Mouse (Mus musculus) lung, adult 2 months (tissue): ENCODE measurements around the gene Lin52. TPM values are rescaled to one million over a fixed set of nuclear protein-coding genes. Genes with fewer than 3 reads are reported as not detected.

Source experiments
- DNase-seq: peaks from one replicate; pipeline ENCODE4 v3.0.0; 2022
- H3K4me1 ChIP-seq: fragments of 200-500 bp; 2 replicates; pipeline ENCODE4 v1.6.1; 2011; ENCODE audit warnings: low read length; ENCODE audit not compliant: control insufficient read depth, insufficient read depth
- H3K4me3 ChIP-seq: fragments of 200-500 bp; replicated peaks from 2 replicates; pipeline ENCODE3; 2011; ENCODE audit warnings: low read depth, mild to moderate bottlenecking, control low read depth, low read length; ENCODE audit errors: extremely low read depth
- CTCF ChIP-seq: fragments of 200-500 bp; IDR thresholded peaks from 2 replicates; pipeline ENCODE4 v1.5.1; 2011; ENCODE audit warnings: mild to moderate bottlenecking, low read length, control low read depth; ENCODE audit not compliant: insufficient read depth
- POLR2A ChIP-seq: fragments of 200-500 bp; IDR thresholded peaks from 2 replicates; pipeline ENCODE4 v1.6.1; 2011; ENCODE audit warnings: low read depth, mild to moderate bottlenecking, control low read depth, low read length, borderline replicate concordance; ENCODE audit errors: extremely low read depth
- WGBS: fragments of 180-500 bp; shearing (Covaris S2); methylation state at CpG from one replicate; pipeline ENCODE4 v1.1.7; 2018; 5-methylcytosine and 5-hydroxymethylcytosine counted together
- polyA plus RNA-seq: library from polyadenylated mRNA; depleted of rRNA; stranded (reverse); fragments of >200 nt; gene quantifications from 2 replicates; pipeline ENCODE4 v1.2.3, GENCODE M21; 2012; rRNA removed

Lin52 gene
- polyA plus RNA-seq, 1 experiment: 14.1 TPM

DNA sequence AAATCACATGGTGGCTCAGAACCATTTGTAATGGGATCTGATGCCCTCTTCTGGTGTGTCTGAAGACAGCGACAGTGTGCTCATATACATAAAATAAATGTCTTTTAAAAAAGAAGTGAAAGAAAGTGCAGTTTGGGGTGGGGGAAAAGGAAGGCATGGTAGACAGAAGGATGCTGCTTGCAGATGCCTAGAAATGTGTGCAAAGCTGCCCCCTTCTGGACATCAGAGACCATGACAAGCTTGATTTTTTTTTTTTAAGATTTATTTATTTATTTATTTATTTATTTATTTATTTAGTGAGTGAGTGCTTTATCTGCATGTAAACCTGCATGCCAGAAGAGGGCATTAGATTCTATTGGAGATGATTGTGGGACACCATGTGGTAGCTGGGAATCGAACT lies 130.1 kb downstream of the Lin52 start:
- Histone ChIP-seq H3K4me3 (no peak overlapping the region), H3K4me1 (no peaks in the 10 kb centered on the region)
- WGBS: 84% methylated on average over 2 of the region's 2 CpGs
- DNase-seq: no peak
- TF ChIP-seq CTCF: no peak

DNA sequence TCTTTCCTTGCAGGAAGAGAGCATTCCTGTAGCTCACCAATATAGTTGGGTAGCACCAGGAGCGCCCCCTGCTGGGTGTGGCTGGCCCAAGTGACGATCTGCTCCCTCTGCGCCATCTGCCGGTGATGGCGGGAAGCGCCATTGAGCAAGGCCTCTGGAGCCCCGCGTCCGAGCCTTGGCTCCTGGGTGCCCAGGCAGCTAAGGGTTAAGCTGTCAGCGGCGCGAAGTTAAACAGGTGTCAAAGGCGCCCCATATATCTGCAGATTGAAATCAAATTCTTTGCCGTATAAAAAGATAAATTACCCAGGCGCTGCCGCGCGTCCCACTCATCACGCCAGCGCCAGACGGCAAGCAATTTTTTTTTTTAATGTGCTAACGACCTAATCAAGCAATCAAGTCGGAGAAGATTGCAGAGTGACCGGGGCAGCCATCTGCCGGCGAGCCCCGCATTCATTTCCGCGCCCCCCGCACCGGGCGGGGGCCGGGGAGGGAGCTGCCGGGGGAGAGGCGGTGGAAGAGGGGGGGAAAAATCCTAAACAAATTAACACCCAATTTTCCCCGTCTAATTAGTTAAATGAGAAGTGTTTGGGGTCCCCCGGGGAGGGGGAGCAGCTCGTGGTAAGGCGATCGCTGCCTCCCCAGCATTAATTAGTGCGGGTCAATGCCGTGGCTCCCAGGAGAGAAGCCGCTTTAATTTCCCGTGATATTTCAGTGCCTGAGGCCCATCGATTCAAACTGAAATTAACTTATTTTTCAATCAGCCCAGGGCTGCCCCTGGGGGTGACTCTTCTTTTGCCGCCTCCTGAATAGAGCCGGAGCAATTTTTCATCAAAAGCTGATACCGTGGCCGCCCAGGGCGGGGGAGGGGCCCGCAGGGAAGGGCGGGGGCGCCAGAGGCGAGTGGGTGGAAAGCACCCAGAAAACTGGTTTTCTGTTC lies 138.9 kb downstream of the Lin52 start:
- peak overlapping the region; percentile 51 for H3K4me3 ChIP-seq
- 1% methylated on average over 54 of the region's 54 CpGs for WGBS

More for the DNA sequence above, 138.9 kb downstream of the Lin52 start:
- DNase-seq: peak; percentile 95
- H3K4me1 ChIP-seq: no peaks in the 10 kb centered on the region
- no peak for TF ChIP-seq POLR2A
- TF ChIP-seq CTCF: peak; percentile 98

Other genes starting within 250 kb of the Lin52 start
- 26.5 and 29.5 TPM in 2 replicates for gene Elmsan1, start 232.5 kb upstream of the Lin52 start, polyA plus RNA-seq
- 7.3 and 14.5 TPM in 2 replicates for gene Ptgr2, start 166.2 kb upstream of the Lin52 start, polyA plus RNA-seq
- gene Zfp410, start 134.6 kb upstream of the Lin52 start, polyA plus RNA-seq: 16.0 and 20.5 TPM in 2 replicates
- 23.7 and 31.8 TPM in 2 replicates for gene Coq6, start 89.8 kb upstream of the Lin52 start, polyA plus RNA-seq
- 1.9 and 2.5 TPM in 2 replicates for gene Fam161b, start 89.6 kb upstream of the Lin52 start, polyA plus RNA-seq
- gene Entpd5, start 42.4 kb upstream of the Lin52 start, polyA plus RNA-seq: 5.5 and 11.5 TPM in 2 replicates
- 0.54 and 0.73 TPM in 2 replicates for gene Bbof1, start 42.4 kb upstream of the Lin52 start, polyA plus RNA-seq
- gene Rnf113a2, start 34.2 kb upstream of the Lin52 start, polyA plus RNA-seq: 3.8 and 5.4 TPM in 2 replicates
- 18.4 and 27.3 TPM in 2 replicates for gene Aldh6a1, start 418 bp upstream of the Lin52 start, polyA plus RNA-seq
- not detected in 2 replicates for gene Vsx2, start 118.3 kb downstream of the Lin52 start, polyA plus RNA-seq
- 20.7 and 26.4 TPM in 2 replicates for gene Abcd4, start 166.0 kb downstream of the Lin52 start, polyA plus RNA-seq
- not detected in 2 replicates for gene Vrtn, start 189.6 kb downstream of the Lin52 start, polyA plus RNA-seq
- gene Syndig1l, start 247.4 kb downstream of the Lin52 start, polyA plus RNA-seq: 0.07 TPM in 1 of 2 replicates, not detected in the other